Mouse (Mus musculus) kidney, adult 2 months (tissue): ENCODE measurements around the gene Ksr1. TPM values are rescaled to one million over a fixed set of nuclear protein-coding genes. Genes with fewer than 3 reads are reported as not detected.

Source experiments
- DNase-seq: peaks from one replicate; pipeline ENCODE4 v3.0.0; 2021
- H3K27ac ChIP-seq: fragments of 200-500 bp; 2 replicates; pipeline ENCODE4 v1.5.1; 2012; ENCODE audit warnings: low read depth, low read length, control low read depth, inconsistent platforms; ENCODE audit not compliant: insufficient read depth
- H3K27me3 ChIP-seq: fragments of 200-500 bp; replicated peaks from 2 replicates; pipeline ENCODE4 v1.6.1; 2012; ENCODE audit warnings: mild to moderate bottlenecking, moderate library complexity, low read length, inconsistent platforms; ENCODE audit not compliant: control insufficient read depth, insufficient read depth
- H3K36me3 ChIP-seq: fragments of 200-500 bp; 2 replicates; pipeline ENCODE4 v1.6.1; 2012; ENCODE audit warnings: mild to moderate bottlenecking, moderate library complexity, low read length, inconsistent platforms; ENCODE audit not compliant: control insufficient read depth, insufficient read depth
- H3K4me1 ChIP-seq: fragments of 200-500 bp; 2 replicates; pipeline ENCODE4 v1.6.1; 2011; ENCODE audit warnings: low read length; ENCODE audit not compliant: control insufficient read depth, insufficient read depth
- H3K4me3 ChIP-seq: fragments of 200-500 bp; 2 replicates; pipeline ENCODE4 v1.5.1; 2011; ENCODE audit warnings: mild to moderate bottlenecking, low read depth, low read length, control low read depth; ENCODE audit not compliant: insufficient read depth
- CTCF ChIP-seq: fragments of 200-500 bp; conservative IDR thresholded peaks from 2 replicates; pipeline ENCODE4 v1.5.1; 2011; ENCODE audit warnings: low read depth, mild to moderate bottlenecking, control low read depth, low read length, moderate library complexity, mixed read lengths; ENCODE audit not compliant: insufficient read depth, insufficient read length
- POLR2A ChIP-seq: fragments of 200-500 bp; IDR thresholded peaks from one replicate; pipeline ENCODE4 v1.6.1; 2011; ENCODE audit warnings: low read depth, low read length, control low read depth
- WGBS: fragments of 180-500 bp; shearing (Covaris S2); methylation state at CpG from one replicate; pipeline ENCODE4 v1.1.7; 2018; 5-methylcytosine and 5-hydroxymethylcytosine counted together
- polyA plus RNA-seq: library from polyadenylated mRNA; depleted of rRNA; stranded (reverse); fragments of >200 nt; gene quantifications from 2 replicates; pipeline ENCODE4 v1.2.3, GENCODE M21; 2012

Ksr1 gene
- polyA plus RNA-seq, 1 experiment: 9.8 TPM

GRCm38 (mm10) chr11:79059062-79059461 lies 87.1 kb downstream of the Ksr1 start:
- Histone ChIP-seq H3K4me3 (no peak overlapping the region), H3K27me3 (no peaks in the 10 kb centered on the region), H3K27ac (no peak overlapping the region), H3K4me1 (no peaks in the 10 kb centered on the region), H3K36me3 (no peaks in the 10 kb centered on the region)
- WGBS: 95% methylated on average over 4 of the region's 4 CpGs
- DNase-seq: no peak
- no peak for TF ChIP-seq CTCF
- TF ChIP-seq POLR2A: no peak

GRCm38 (mm10) chr11:79058610-79059009 lies 87.6 kb downstream of the Ksr1 start:
- 85% methylated on average over 6 of the region's 6 CpGs for WGBS
- no peak overlapping the region for H3K27ac ChIP-seq
- DNase-seq: no peak
- no peaks in the 10 kb centered on the region for H3K27me3 ChIP-seq
- no peaks in the 10 kb centered on the region for H3K36me3 ChIP-seq
- no peak for TF ChIP-seq POLR2A
- TF ChIP-seq CTCF: no peak
- H3K4me3 ChIP-seq: no peak overlapping the region
- H3K4me1 ChIP-seq: no peaks in the 10 kb centered on the region

GRCm38 (mm10) chr11:79057809-79058208 lies 88.4 kb downstream of the Ksr1 start:
- H3K4me3 ChIP-seq: no peak overlapping the region
- WGBS: 66% methylated on average over 4 of the region's 4 CpGs
- H3K27me3 ChIP-seq: no peaks in the 10 kb centered on the region
- no peak overlapping the region for H3K27ac ChIP-seq
- no peaks in the 10 kb centered on the region for H3K4me1 ChIP-seq
- H3K36me3 ChIP-seq: no peaks in the 10 kb centered on the region
- no peak for TF ChIP-seq POLR2A
- TF ChIP-seq CTCF: no peak
- DNase-seq: no peak

- DNase-seq: peak; percentile 32
- Histone ChIP-seq H3K4me1 (no peaks in the 10 kb centered on the region), H3K36me3 (no peaks in the 10 kb centered on the region), H3K4me3 (no peak overlapping the region), H3K27me3 (no peaks in the 10 kb centered on the region), H3K27ac (no peak overlapping the region)
- WGBS: 60% methylated on average over 4 of the region's 4 CpGs
- no peak for TF ChIP-seq POLR2A
- no peak for TF ChIP-seq CTCF
Measured at GRCm38 (mm10) chr11:79056891-79057290, 89.3 kb downstream of the Ksr1 start.

GRCm38 (mm10) chr11:79056027-79056426 lies 90.2 kb downstream of the Ksr1 start:
- no peak for TF ChIP-seq POLR2A
- H3K27me3 ChIP-seq: no peaks in the 10 kb centered on the region
- H3K27ac ChIP-seq: no peak overlapping the region
- no peak overlapping the region for H3K4me3 ChIP-seq
- WGBS: 68% methylated on average over 2 of the region's 2 CpGs
- DNase-seq: peak; percentile 32
- H3K4me1 ChIP-seq: no peaks in the 10 kb centered on the region
- no peaks in the 10 kb centered on the region for H3K36me3 ChIP-seq

- WGBS: 81% methylated on average over 8 of the region's 8 CpGs
- Histone ChIP-seq H3K4me3 (no peak overlapping the region), H3K4me1 (no peaks in the 10 kb centered on the region), H3K27ac (no peak overlapping the region), H3K36me3 (no peaks in the 10 kb centered on the region), H3K27me3 (no peaks in the 10 kb centered on the region)
- TF ChIP-seq CTCF: no peak
- no peak for DNase-seq
Measured at GRCm38 (mm10) chr11:79055161-79055560, 91.0 kb downstream of the Ksr1 start.

GRCm38 (mm10) chr11:79054161-79055152 lies 91.8 kb downstream of the Ksr1 start:
- WGBS: 79% methylated on average over 9 of the region's 9 CpGs
- Histone ChIP-seq H3K36me3 (no peaks in the 10 kb centered on the region), H3K4me3 (no peak overlapping the region), H3K27ac (no peak overlapping the region), H3K4me1 (no peaks in the 10 kb centered on the region), H3K27me3 (no peaks in the 10 kb centered on the region)
- DNase-seq: no peak
- TF ChIP-seq POLR2A: no peak
- TF ChIP-seq CTCF: no peak
